Mouse (Mus musculus) erythroblast, embryonic 14.5 days (primary cell): Measurements from ENCODE around the gene Mrln. TPM values are rescaled to one million over a fixed set of nuclear protein-coding genes. Genes with fewer than 3 reads are reported as not detected.

ENCODE experiments used
- H3K27me3 ChIP-seq: 2 replicates; pipeline ENCODE4 v1.6.1; 2012; ENCODE audit warnings: inconsistent platforms; ENCODE audit not compliant: control insufficient read depth
- H3K36me3 ChIP-seq: 2 replicates; pipeline ENCODE4 v1.6.1; 2012; ENCODE audit warnings: mild to moderate bottlenecking, inconsistent platforms; ENCODE audit not compliant: control insufficient read depth
- H3K4me1 ChIP-seq: 2 replicates; pipeline ENCODE4 v1.6.1; 2012; ENCODE audit warnings: inconsistent platforms; ENCODE audit not compliant: control insufficient read depth
- H3K4me3 ChIP-seq: replicated peaks from 2 replicates; pipeline ENCODE3; 2012; ENCODE audit warnings: moderate library complexity, mild to moderate bottlenecking, inconsistent platforms
- H3K9me3 ChIP-seq: 2 replicates; pipeline ENCODE4 v1.6.1; 2012; ENCODE audit warnings: low read length, inconsistent platforms, mixed read lengths; ENCODE audit not compliant: control insufficient read depth
- GATA1 ChIP-seq: IDR thresholded peaks from 2 replicates; pipeline ENCODE4 v1.6.1; 2012; ENCODE audit warnings: low read length, inconsistent platforms, mixed read lengths
- TAL1 ChIP-seq: IDR thresholded peaks from 3 replicates; pipeline ENCODE4 v1.6.1; 2012; ENCODE audit warnings: low read length, inconsistent platforms, mixed read lengths
- polyA plus RNA-seq: library from polyadenylated mRNA; stranded (reverse); fragments of >175 nt; gene quantifications from 2 replicates; pipeline ENCODE4 v1.2.3, GENCODE M21; 2012

The Mrln gene
- polyA plus RNA-seq, 1 experiment: not detected

GRCm38 (mm10) chr10:70189864-70190263 lies 14.6 kb upstream of the Mrln start:
- peaks cover 81% of the 10 kb centered on the region for H3K36me3 ChIP-seq
- H3K4me1 ChIP-seq: no peaks in the 10 kb centered on the region
- no peaks in the 10 kb centered on the region for H3K9me3 ChIP-seq
- no peak overlapping the region for H3K4me3 ChIP-seq
- no peaks in the 10 kb centered on the region for H3K27me3 ChIP-seq
- TF ChIP-seq GATA1 (no peak), TAL1 (no peak)

- H3K27me3 ChIP-seq: no peaks in the 10 kb centered on the region
- H3K36me3 ChIP-seq: peaks cover 42% of the 10 kb centered on the region
- no peaks in the 10 kb centered on the region for H3K4me1 ChIP-seq
- no peak overlapping the region for H3K4me3 ChIP-seq
- no peak for TF ChIP-seq GATA1
- TF ChIP-seq TAL1: no peak
- H3K9me3 ChIP-seq: no peaks in the 10 kb centered on the region
Measured at GRCm38 (mm10) chr10:70194283-70194682, 10.2 kb upstream of the Mrln start.

GRCm38 (mm10) chr10:70195279-70195678 lies 9.2 kb upstream of the Mrln start:
- Histone ChIP-seq H3K9me3 (no peaks in the 10 kb centered on the region), H3K27me3 (no peaks in the 10 kb centered on the region), H3K4me1 (no peaks in the 10 kb centered on the region), H3K36me3 (peaks cover 32% of the 10 kb centered on the region), H3K4me3 (no peak overlapping the region)
- TF ChIP-seq GATA1: no peak
- no peak for TF ChIP-seq TAL1

- TF ChIP-seq GATA1: no peak
- TF ChIP-seq TAL1: no peak
- Histone ChIP-seq H3K4me1 (no peaks in the 10 kb centered on the region), H3K36me3 (peaks cover 27% of the 10 kb centered on the region), H3K4me3 (no peak overlapping the region), H3K9me3 (no peaks in the 10 kb centered on the region), H3K27me3 (no peaks in the 10 kb centered on the region)
Measured at GRCm38 (mm10) chr10:70195786-70196185, 8.7 kb upstream of the Mrln start.

- Histone ChIP-seq H3K9me3 (no peaks in the 10 kb centered on the region), H3K4me3 (no peak overlapping the region), H3K4me1 (no peaks in the 10 kb centered on the region), H3K36me3 (peaks cover 19% of the 10 kb centered on the region), H3K27me3 (no peaks in the 10 kb centered on the region)
- TF ChIP-seq TAL1 (no peak), GATA1 (no peak)
Measured at GRCm38 (mm10) chr10:70196666-70197065, 7.8 kb upstream of the Mrln start.

- no peaks in the 10 kb centered on the region for H3K4me1 ChIP-seq
- no peaks in the 10 kb centered on the region for H3K27me3 ChIP-seq
- no peaks in the 10 kb centered on the region for H3K9me3 ChIP-seq
- H3K4me3 ChIP-seq: no peak overlapping the region
- TF ChIP-seq GATA1 (no peak), TAL1 (no peak)
- H3K36me3 ChIP-seq: peaks cover 11% of the 10 kb centered on the region
Measured at GRCm38 (mm10) chr10:70197601-70198000, 6.9 kb upstream of the Mrln start.

GRCm38 (mm10) chr10:70198012-70198411 lies 6.5 kb upstream of the Mrln start:
- no peak overlapping the region for H3K4me3 ChIP-seq
- H3K27me3 ChIP-seq: no peaks in the 10 kb centered on the region
- H3K4me1 ChIP-seq: no peaks in the 10 kb centered on the region
- peaks cover 7% of the 10 kb centered on the region for H3K36me3 ChIP-seq
- H3K9me3 ChIP-seq: no peaks in the 10 kb centered on the region
- TF ChIP-seq TAL1 (no peak), GATA1 (no peak)

- Histone ChIP-seq H3K27me3 (no peaks in the 10 kb centered on the region), H3K36me3 (peaks cover under 1% of the 10 kb centered on the region), H3K4me1 (no peaks in the 10 kb centered on the region), H3K4me3 (no peak overlapping the region), H3K9me3 (no peaks in the 10 kb centered on the region)
- TF ChIP-seq GATA1 (no peak), TAL1 (no peak)
Measured at GRCm38 (mm10) chr10:70198951-70199463, 5.5 kb upstream of the Mrln start.

GRCm38 (mm10) chr10:70199466-70200210 lies 4.8 kb upstream of the Mrln start:
- H3K36me3 ChIP-seq: no peaks in the 10 kb centered on the region
- H3K4me3 ChIP-seq: no peak overlapping the region
- no peaks in the 10 kb centered on the region for H3K4me1 ChIP-seq
- no peak for TF ChIP-seq TAL1
- no peak for TF ChIP-seq GATA1
- H3K27me3 ChIP-seq: no peaks in the 10 kb centered on the region
- H3K9me3 ChIP-seq: no peaks in the 10 kb centered on the region
